Mouse (Mus musculus) ES-E14 (cell line): ENCODE data around the gene Rrh. TPM values are rescaled to one million over a fixed set of nuclear protein-coding genes. Genes with fewer than 3 reads are reported as not detected.
"Not testable (repeated sequence)": the region's sequence is repeated elsewhere in the genome, so short reads cannot be mapped to it uniquely, and the experiment has no call there.

Source experiments
- DNase-seq: peaks from one replicate; pipeline ENCODE4 v3.0.0-alpha.2; 2013; ENCODE audit warnings: low read depth, low spot score
- H3K27ac ChIP-seq: 2 replicates; pipeline ENCODE4 v1.5.1; 2012; ENCODE audit warnings: low read depth, mild to moderate bottlenecking, low read length, moderate library complexity, mixed read lengths; ENCODE audit not compliant: poor library complexity, insufficient read depth, severe bottlenecking
- H3K36me3 ChIP-seq: 2 replicates; pipeline ENCODE4 v1.6.1; 2012; ENCODE audit warnings: mild to moderate bottlenecking, low read length, moderate library complexity, mixed read lengths; ENCODE audit not compliant: control insufficient read depth, poor library complexity, insufficient read depth, severe bottlenecking
- H3K4me1 ChIP-seq, 2 experiments: fragments of 150-350 bp in 1 of 2; sonication (generic) in 1 of 2; 2 replicates each; pipeline ENCODE4 v1.6.1; 2012; ENCODE audit warnings: low read length in 2 of 2, mild to moderate bottlenecking in 1 of 2, mixed read lengths in 1 of 2; ENCODE audit not compliant: control insufficient read depth in 2 of 2, insufficient read depth in 2 of 2, poor library complexity in 1 of 2
- H3K4me3 ChIP-seq, 2 experiments: fragments of 150-350 bp in 1 of 2; sonication (generic) in 1 of 2; 2 replicates each; pipeline ENCODE4 v1.5.1; 2012; ENCODE audit warnings: low read length in 2 of 2, low read depth in 1 of 2, mild to moderate bottlenecking in 1 of 2, mixed read lengths in 1 of 2; ENCODE audit not compliant: insufficient read depth in 1 of 2, poor library complexity in 1 of 2, severe bottlenecking in 1 of 2
- H3K9ac ChIP-seq: 2 replicates; pipeline ENCODE4 v1.6.1; 2012; ENCODE audit warnings: low read depth, mild to moderate bottlenecking, low read length, mixed read lengths; ENCODE audit not compliant: poor library complexity, insufficient read depth, severe bottlenecking
- H3K9me3 ChIP-seq: fragments of 150-350 bp; sonication (generic); 2 replicates; pipeline ENCODE4 v1.6.1; 2012; ENCODE audit warnings: low read depth, mild to moderate bottlenecking, low read length; ENCODE audit not compliant: control insufficient read depth, insufficient read depth
- CHD2 ChIP-seq: IDR thresholded peaks from 2 replicates; pipeline ENCODE4 v1.6.1; 2014; ENCODE audit warnings: mild to moderate bottlenecking, low read depth, low read length, inconsistent platforms
- HCFC1 ChIP-seq: IDR thresholded peaks from 2 replicates; pipeline ENCODE4 v1.6.1; 2012; ENCODE audit warnings: low read length, inconsistent platforms, borderline replicate concordance; ENCODE audit not compliant: insufficient read depth
- MAFK ChIP-seq: IDR thresholded peaks from 2 replicates; pipeline ENCODE4 v1.6.1; 2014; ENCODE audit warnings: mild to moderate bottlenecking, low read depth, low read length, inconsistent platforms; ENCODE audit not compliant: insufficient read depth
- ZC3H11A ChIP-seq: IDR thresholded peaks from 2 replicates; pipeline ENCODE4 v1.6.1; 2012; ENCODE audit warnings: low read depth, mild to moderate bottlenecking, inconsistent platforms, low read length, borderline replicate concordance
- ZNF384 ChIP-seq: IDR thresholded peaks from 2 replicates; pipeline ENCODE4 v1.6.1; 2012; ENCODE audit warnings: low read depth, low read length, inconsistent platforms
- in situ Hi-C, 2 experiments: fragments of 600-800 bp; cut with MboI; formaldehyde crosslinking; loops; one replicate each; pipeline ENCODE4 v1.15.1; 2025; ENCODE audit warnings: low sequenced_read_pairs in 2 of 2, inconsistent platforms in 1 of 2; ENCODE audit not compliant: unreplicated experiment in 2 of 2
- total RNA-seq: library from RNA; depleted of rRNA; stranded (reverse); fragments of 300-350 nt; gene quantifications from 2 replicates; pipeline ENCODE4 v1.2.3, GENCODE M21; 2012

The Rrh gene
- total RNA-seq, 1 experiment = 0.94 TPM

- Histone ChIP-seq H3K4me3 (no peak overlapping the region), H3K9ac (no peak overlapping the region), H3K27ac (no peak overlapping the region), H3K9me3 (peaks cover 2% of the 10 kb centered on the region), H3K4me1 (no peaks in the 10 kb centered on the region), H3K36me3 (no peaks in the 10 kb centered on the region)
- TF ChIP-seq CHD2 = no peak
- no peak for TF ChIP-seq ZC3H11A
- no peak for TF ChIP-seq MAFK
- no peak for TF ChIP-seq HCFC1
- TF ChIP-seq ZNF384 = no peak
- in situ Hi-C loops = no loop called here
- no peak for DNase-seq
These were observed 41.0 kb downstream of the Rrh start for GRCm38 (mm10) chr3:129781435-129781834.

- no peaks in the 10 kb centered on the region for H3K4me1 ChIP-seq
- TF ChIP-seq ZC3H11A (no peak), CHD2 (no peak), MAFK (no peak), HCFC1 (no peak), ZNF384 (no peak)
- in situ Hi-C loops = no loop called here
- H3K9me3 ChIP-seq = no peaks in the 10 kb centered on the region
- no peaks in the 10 kb centered on the region for H3K36me3 ChIP-seq
- no peak for DNase-seq
- no peak overlapping the region for H3K9ac ChIP-seq
- no peak overlapping the region for H3K4me3 ChIP-seq
- no peak overlapping the region for H3K27ac ChIP-seq
These were observed 51.2 kb downstream of the Rrh start for GRCm38 (mm10) chr3:129771210-129771609.

GRCm38 (mm10) chr3:129766971-129767794 is 55.2 kb downstream of the Rrh start:
- TF ChIP-seq ZNF384 (no peak), HCFC1 (no peak), MAFK (no peak), CHD2 (no peak), ZC3H11A (no peak)
- Histone ChIP-seq H3K27ac (no peak overlapping the region), H3K4me3 (no peak overlapping the region), H3K9me3 (no peaks in the 10 kb centered on the region), H3K9ac (no peak overlapping the region), H3K36me3 (no peaks in the 10 kb centered on the region), H3K4me1 (no peaks in the 10 kb centered on the region)
- in situ Hi-C loops = no loop called here
- DNase-seq = no peak

GRCm38 (mm10) chr3:129766106-129766505 is 56.3 kb downstream of the Rrh start:
- in situ Hi-C loops = no loop called here
- no peak overlapping the region for H3K27ac ChIP-seq
- no peak for DNase-seq
- no peaks in the 10 kb centered on the region for H3K4me1 ChIP-seq
- H3K36me3 ChIP-seq = no peaks in the 10 kb centered on the region
- H3K9ac ChIP-seq = no peak overlapping the region
- no peak overlapping the region for H3K4me3 ChIP-seq
- no peaks in the 10 kb centered on the region for H3K9me3 ChIP-seq
- no peak for TF ChIP-seq HCFC1
- TF ChIP-seq ZNF384 = no peak
- no peak for TF ChIP-seq CHD2
- no peak for TF ChIP-seq MAFK
- TF ChIP-seq ZC3H11A = no peak

GRCm38 (mm10) chr3:129757599-129757998 is 64.8 kb downstream of the Rrh start:
- H3K9ac ChIP-seq, H3K4me1 ChIP-seq, H3K4me3 ChIP-seq, DNase-seq, H3K27ac ChIP-seq, H3K36me3 ChIP-seq, in situ Hi-C loops, H3K9me3 ChIP-seq: not testable (repeated sequence)
